Mouse (Mus musculus): Measurements from ENCODE around the gene Cep63. TPM values are rescaled to one million over a fixed set of nuclear protein-coding genes. Genes with fewer than 3 reads are reported as not detected.

The Cep63 gene
- 10 to 100 TPM; 26.7 to 34.7 (median 31.2) TPM for total RNA-seq (2022)

GRCm38 (mm10) chr9:102625983-102626838 lies at the start of gene Cep63, which contains the start of gene Anapc13:
Gene Cep63, minus strand, starts transcription at chr9:102626534.
Gene Anapc13, plus strand, starts transcription at chr9:102626296.
- DNase-seq (ENCODE audit: low spot score in 2 of 2): peak; percentile 93 to 98

GRCm38 (mm10) chr9:102675922-102676321 lies 49.6 kb upstream of the Cep63 start:
- DNase-seq (ENCODE audit: low spot score in 2 of 2): no peak

- DNase-seq (ENCODE audit: low spot score in 2 of 2): no peak
These were observed 47.0 kb upstream of the Cep63 start for GRCm38 (mm10) chr9:102673381-102673780.

- no peak for DNase-seq (ENCODE audit: low spot score in 2 of 2)
These were observed 42.6 kb upstream of the Cep63 start for GRCm38 (mm10) chr9:102668906-102669305.

GRCm38 (mm10) chr9:102668115-102668514 lies 41.8 kb upstream of the Cep63 start:
- no peak for DNase-seq (ENCODE audit: low spot score in 2 of 2)

- no peak for DNase-seq (ENCODE audit: low spot score in 2 of 2)
These were observed 30.2 kb upstream of the Cep63 start for GRCm38 (mm10) chr9:102656355-102657095.

- DNase-seq (ENCODE audit: low spot score in 2 of 2): no peak
These were observed 24.9 kb upstream of the Cep63 start for GRCm38 (mm10) chr9:102651199-102651720.

- DNase-seq (ENCODE audit: low spot score in 2 of 2): no peak
These were observed 24.3 kb upstream of the Cep63 start for GRCm38 (mm10) chr9:102650637-102651036.

- no peak for DNase-seq (ENCODE audit: low spot score in 2 of 2)
These were observed 23.7 kb upstream of the Cep63 start for GRCm38 (mm10) chr9:102649917-102650527.

GRCm38 (mm10) chr9:102647010-102647409 lies 20.7 kb upstream of the Cep63 start:
- no peak for DNase-seq (ENCODE audit: low spot score in 2 of 2)

GRCm38 (mm10) chr9:102645119-102645695 lies 18.9 kb upstream of the Cep63 start:
- DNase-seq (ENCODE audit: low spot score in 2 of 2): no peak

GRCm38 (mm10) chr9:102643486-102644101 lies 17.3 kb upstream of the Cep63 start:
- DNase-seq (ENCODE audit: low spot score in 2 of 2): peak in 1 of 2 experiments; percentile 42

- no peak for DNase-seq (ENCODE audit: low spot score in 2 of 2)
These were observed 16.7 kb upstream of the Cep63 start for GRCm38 (mm10) chr9:102643071-102643485.

GRCm38 (mm10) chr9:102641531-102641930 lies 15.2 kb upstream of the Cep63 start:
- DNase-seq (ENCODE audit: low spot score in 2 of 2): no peak

GRCm38 (mm10) chr9:102639510-102639909 lies 13.2 kb upstream of the Cep63 start:
- no peak for DNase-seq (ENCODE audit: low spot score in 2 of 2)

GRCm38 (mm10) chr9:102638963-102639362 lies 12.6 kb upstream of the Cep63 start:
- DNase-seq (ENCODE audit: low spot score in 2 of 2): no peak

GRCm38 (mm10) chr9:102637115-102637514 lies 10.8 kb upstream of the Cep63 start:
- no peak for DNase-seq (ENCODE audit: low spot score in 2 of 2)

GRCm38 (mm10) chr9:102636553-102636952 lies 10.2 kb upstream of the Cep63 start:
- DNase-seq (ENCODE audit: low spot score in 2 of 2): peak in 1 of 2 experiments; percentile 60

GRCm38 (mm10) chr9:102634453-102634852 lies 8.1 kb upstream of the Cep63 start:
- no peak for DNase-seq (ENCODE audit: low spot score in 2 of 2)

GRCm38 (mm10) chr9:102632923-102633537 lies 6.7 kb upstream of the Cep63 start:
- DNase-seq (ENCODE audit: low spot score in 2 of 2): peak in 1 of 2 experiments; percentile 69
